In the genomic region with DNA sequence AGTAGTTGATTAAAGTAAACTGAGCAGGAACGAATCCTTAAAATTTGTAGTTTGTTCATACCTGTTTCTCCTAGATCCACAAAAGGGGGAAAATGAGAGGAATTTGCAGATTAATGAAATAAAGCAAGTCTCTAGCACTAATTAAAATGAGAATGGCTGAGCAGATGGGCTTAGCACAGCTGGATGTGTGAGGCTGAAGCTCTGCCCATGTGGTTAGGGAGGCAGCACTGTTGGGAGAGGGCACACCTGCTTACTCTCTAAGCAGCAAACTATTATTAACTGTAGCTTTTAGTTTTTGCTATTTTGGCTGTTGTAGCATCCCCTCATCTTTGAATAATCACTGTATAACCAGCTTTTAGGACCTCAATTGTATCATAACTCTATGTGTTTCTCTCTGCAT, we compare ENCODE assay signal across 20 mouse cellular contexts.
A peak's percentile ranks its signal among the peaks of the same experiment; 100 is the strongest.
DNase-seq lines count a peak whose midpoint lies in the region; ATAC-seq and TF ChIP-seq lines count a peak whose summit lies in the region.
"Had no signal": no experiment of that assay in that cellular context is flagged by ENCODE, and none has a peak within 500 bp of the region (broad histone marks: within the 10 kb centered on the region; RNA-seq: fewer than 3 reads in every experiment).

No protein-coding gene starts in this region.

- H3K4me1 ChIP-seq in forebrain, embryonic 13.5 days: peaks cover 4% of the 10 kb centered on the region; the same call in 1 of the 2 replicates
- peaks cover 30% of the 10 kb centered on the region for H3K4me1 ChIP-seq in forebrain, embryonic 10.5 days
- no peaks in the 10 kb centered on the region for H3K4me1 ChIP-seq in midbrain, embryonic 11.5 days (ENCODE audit: control insufficient read depth, insufficient read depth, low read length)
- H3K4me1 ChIP-seq in midbrain, embryonic 10.5 days: peaks cover 14% of the 10 kb centered on the region
- no peaks in the 10 kb centered on the region for H3K4me1 ChIP-seq in neural tube, embryonic 14.5 days (ENCODE audit: control insufficient read depth, insufficient read depth, low read length)
- H3K4me1 ChIP-seq in midbrain, postnatal 0 days (ENCODE audit: insufficient read depth, low read length): no peaks in the 10 kb centered on the region
- H3K4me1 ChIP-seq: heart, embryonic 10.5 days; intestine, embryonic 15.5 days had no signal

- no peaks in the 10 kb centered on the region for H3K27me3 ChIP-seq in forebrain, embryonic 13.5 days
- H3K27me3 ChIP-seq in forebrain, embryonic 10.5 days (ENCODE audit: poor library complexity, severe bottlenecking): no peaks in the 10 kb centered on the region
- no peaks in the 10 kb centered on the region for H3K27me3 ChIP-seq in midbrain, embryonic 11.5 days (ENCODE audit: control insufficient read depth, insufficient read depth, low read length)
- no peaks in the 10 kb centered on the region for H3K27me3 ChIP-seq in midbrain, embryonic 10.5 days (ENCODE audit: low read depth, poor library complexity, severe bottlenecking)
- no peaks in the 10 kb centered on the region for H3K27me3 ChIP-seq in neural tube, embryonic 14.5 days (ENCODE audit: control insufficient read depth, insufficient read depth, low read length)
- H3K27me3 ChIP-seq in midbrain, postnatal 0 days (ENCODE audit: insufficient read depth, low read length): no peaks in the 10 kb centered on the region
- H3K27me3 ChIP-seq: embryonic facial prominence, embryonic 13.5 days; hindbrain, embryonic 13.5 days; intestine, embryonic 15.5 days had no signal

- no peak overlapping the region for H3K9ac ChIP-seq in forebrain, embryonic 13.5 days
- no peak overlapping the region for H3K9ac ChIP-seq in midbrain, embryonic 11.5 days (ENCODE audit: low read length)
- H3K9ac ChIP-seq in neural tube, embryonic 14.5 days (replicated peaks; ENCODE audit: low read depth, low read length): no peak overlapping the region
- H3K9ac ChIP-seq in midbrain, postnatal 0 days (replicated peaks; ENCODE audit: low read length, poor library complexity, severe bottlenecking): no peak overlapping the region
- H3K9ac ChIP-seq: embryonic facial prominence, embryonic 13.5 days; hindbrain, embryonic 13.5 days; intestine, embryonic 15.5 days had no signal

- no peak overlapping the region for H3K27ac ChIP-seq in forebrain, embryonic 13.5 days
- no peak overlapping the region for H3K27ac ChIP-seq in forebrain, embryonic 10.5 days
- H3K27ac ChIP-seq in midbrain, embryonic 11.5 days (ENCODE audit: low read depth, low read length): no peak overlapping the region
- H3K27ac ChIP-seq in midbrain, embryonic 10.5 days (replicated peaks): no peak overlapping the region
- no peak overlapping the region for H3K27ac ChIP-seq in neural tube, embryonic 14.5 days (ENCODE audit: low read depth, low read length)
- H3K27ac ChIP-seq in midbrain, postnatal 0 days (ENCODE audit: low read depth, low read length): no peak overlapping the region
- H3K27ac ChIP-seq: embryonic facial prominence, embryonic 13.5 days; heart, embryonic 10.5 days; hindbrain, embryonic 13.5 days; intestine, embryonic 15.5 days had no signal

- no peak for DNase-seq in forebrain, embryonic 10.5 days (ENCODE audit: extremely low spot score, low spot score)
- peak; percentile 33 for DNase-seq in midbrain, embryonic 11.5 days (ENCODE audit: low spot score, missing footprints)
- no peak for DNase-seq in midbrain, embryonic 10.5 days (ENCODE audit: low spot score)
- DNase-seq in neural tube, embryonic 10.5 days (ENCODE audit: extremely low spot score, low spot score): no peak
- peak; percentile 4 for DNase-seq in midbrain, postnatal 0 days (ENCODE audit: low spot score)
- DNase-seq in adrenal gland, adult (ENCODE audit: inconsistent age in 2 of 2, low spot score in 1 of 2): no peak
- DNase-seq: adrenal gland, postnatal 14 days; cerebellum, adult 18-20 months; cerebellum, adult 9-11 months; cerebellum, postnatal 36 days; gastrocnemius, postnatal 10 days; heart, adult 18-20 months; heart, postnatal 10 days; heart, postnatal 4 days had no signal

- WGBS in forebrain, embryonic 13.5 days: 19% methylated on average over 1 of the region's 1 CpGs
- WGBS in forebrain, embryonic 10.5 days: 30% methylated on average over 1 of the region's 1 CpGs
- 30% methylated on average over 1 of the region's 1 CpGs for WGBS in midbrain, embryonic 11.5 days
- 38% methylated on average over 1 of the region's 1 CpGs for WGBS in midbrain, embryonic 10.5 days
- 63% methylated on average over 1 of the region's 1 CpGs for WGBS in neural tube, embryonic 14.5 days
- WGBS in midbrain, postnatal 0 days: 29% methylated on average over 1 of the region's 1 CpGs

- no peaks in the 10 kb centered on the region for H3K9me3 ChIP-seq in forebrain, embryonic 13.5 days (replicated peaks)
- H3K9me3 ChIP-seq in forebrain, embryonic 10.5 days: no peaks in the 10 kb centered on the region
- no peaks in the 10 kb centered on the region for H3K9me3 ChIP-seq in midbrain, embryonic 11.5 days (ENCODE audit: control insufficient read depth, low read length)
- no peaks in the 10 kb centered on the region for H3K9me3 ChIP-seq in midbrain, embryonic 10.5 days (replicated peaks)
- no peaks in the 10 kb centered on the region for H3K9me3 ChIP-seq in neural tube, embryonic 14.5 days (ENCODE audit: control insufficient read depth, low read length)
- no peaks in the 10 kb centered on the region for H3K9me3 ChIP-seq in midbrain, postnatal 0 days (ENCODE audit: low read length)
- H3K9me3 ChIP-seq: embryonic facial prominence, embryonic 13.5 days; heart, embryonic 10.5 days; hindbrain, embryonic 13.5 days; intestine, embryonic 15.5 days had no signal

- no peak overlapping the region for H3K4me2 ChIP-seq in forebrain, embryonic 13.5 days
- no peak overlapping the region for H3K4me2 ChIP-seq in midbrain, embryonic 11.5 days
- H3K4me2 ChIP-seq in neural tube, embryonic 14.5 days (ENCODE audit: low read depth, low read length): no peak overlapping the region
- H3K4me2 ChIP-seq in midbrain, postnatal 0 days (ENCODE audit: low read depth, low read length, poor library complexity, severe bottlenecking): no peak overlapping the region
- H3K4me2 ChIP-seq: embryonic facial prominence, embryonic 13.5 days; hindbrain, embryonic 13.5 days; intestine, embryonic 15.5 days had no signal

- H3K36me3 ChIP-seq in forebrain, embryonic 13.5 days (ENCODE audit: poor library complexity, severe bottlenecking): no peaks in the 10 kb centered on the region
- H3K36me3 ChIP-seq in forebrain, embryonic 10.5 days (replicated peaks): no peaks in the 10 kb centered on the region
- H3K36me3 ChIP-seq in midbrain, embryonic 11.5 days (ENCODE audit: control insufficient read depth, insufficient read depth, low read length): no peaks in the 10 kb centered on the region
- H3K36me3 ChIP-seq in midbrain, embryonic 10.5 days: no peaks in the 10 kb centered on the region
- H3K36me3 ChIP-seq in neural tube, embryonic 14.5 days (ENCODE audit: control insufficient read depth, insufficient read depth, low read length): no peaks in the 10 kb centered on the region
- H3K36me3 ChIP-seq in midbrain, postnatal 0 days (ENCODE audit: insufficient read depth, low read length): no peaks in the 10 kb centered on the region
- H3K36me3 ChIP-seq: embryonic facial prominence, embryonic 13.5 days; heart, embryonic 10.5 days; hindbrain, embryonic 13.5 days; intestine, embryonic 15.5 days had no signal

- TF ChIP-seq CTCF in midbrain, postnatal 0 days (IDR thresholded peaks at IDR 0.05): no peak

- ATAC-seq in forebrain, embryonic 13.5 days: peak; percentile 57; the same call in 1 of the 2 replicates
- no peak for ATAC-seq in midbrain, embryonic 11.5 days (ENCODE audit: low FRiP score)
- ATAC-seq in neural tube, embryonic 14.5 days (ENCODE audit: low read depth): peak; percentile 69; the same call in 1 of the 2 replicates
- no peak for ATAC-seq in midbrain, postnatal 0 days (ENCODE audit: low FRiP score)
- ATAC-seq: intestine, embryonic 15.5 days had no signal

- no peak overlapping the region for H3K4me3 ChIP-seq in forebrain, embryonic 13.5 days
- H3K4me3 ChIP-seq in forebrain, embryonic 10.5 days: no peak overlapping the region
- H3K4me3 ChIP-seq in midbrain, embryonic 11.5 days (ENCODE audit: low read depth, low read length): no peak overlapping the region
- no peak overlapping the region for H3K4me3 ChIP-seq in midbrain, embryonic 10.5 days
- no peak overlapping the region for H3K4me3 ChIP-seq in neural tube, embryonic 14.5 days (ENCODE audit: low read depth, low read length)
- H3K4me3 ChIP-seq in midbrain, postnatal 0 days (ENCODE audit: low read depth, low read length): no peak overlapping the region
- H3K4me3 ChIP-seq: embryonic facial prominence, embryonic 13.5 days; heart, embryonic 10.5 days; hindbrain, embryonic 13.5 days; intestine, embryonic 15.5 days had no signal

Comparison
In these comparisons a context has a peak if more than half of its experiments do, and no peak if none do; other contexts are left out.
1. DNase-seq: peak in midbrain, embryonic 11.5 days (single experiment) and midbrain, postnatal 0 days (single experiment); none in forebrain, embryonic 10.5 days (single experiment), midbrain, embryonic 10.5 days (single experiment), neural tube, embryonic 10.5 days (single experiment) and adrenal gland, adult (0 of 2).
2. ATAC-seq: peak in forebrain, embryonic 13.5 days (single experiment) and neural tube, embryonic 14.5 days (single experiment); none in midbrain, embryonic 11.5 days (single experiment) and midbrain, postnatal 0 days (single experiment).